Mouse (Mus musculus) small intestine, adult 2 months (tissue): ENCODE measurements at regions not wholly inside any gene's neighbourhood (a gene's known extent, or its start where the extent isn't known, plus 50 kb on each side); places are given as distances from the start of the nearest gene placed in this dataset.
A peak's percentile ranks its signal among the peaks of the same experiment; 100 is the strongest.

Source experiments
- H3K27ac ChIP-seq: fragments of 200-500 bp; 2 replicates; pipeline ENCODE4 v1.5.1; 2012; ENCODE audit warnings: low read depth, low read length, control low read depth, inconsistent platforms; ENCODE audit not compliant: insufficient read depth
- H3K27me3 ChIP-seq: fragments of 200-500 bp; 2 replicates; pipeline ENCODE4 v1.6.1; 2012; ENCODE audit warnings: mild to moderate bottlenecking, moderate library complexity, low read length, inconsistent platforms; ENCODE audit not compliant: control insufficient read depth, insufficient read depth
- H3K36me3 ChIP-seq: fragments of 200-500 bp; 2 replicates; pipeline ENCODE4 v1.6.1; 2012; ENCODE audit warnings: mild to moderate bottlenecking, low read length, control low read depth, inconsistent platforms; ENCODE audit not compliant: control insufficient read depth, insufficient read depth
- H3K4me1 ChIP-seq: fragments of 200-500 bp; 2 replicates; pipeline ENCODE4 v1.6.1; 2012; ENCODE audit warnings: low read length, inconsistent platforms, mixed read lengths; ENCODE audit not compliant: control insufficient read depth, insufficient read depth, insufficient read length
- H3K4me3 ChIP-seq: fragments of 200-500 bp; 2 replicates; pipeline ENCODE4 v1.5.1; 2012; ENCODE audit warnings: low read depth, mild to moderate bottlenecking, control low read depth, inconsistent platforms, low read length, moderate library complexity
- CTCF ChIP-seq: fragments of 200-500 bp; IDR thresholded peaks from 2 replicates; pipeline ENCODE4 v1.5.1; 2012; ENCODE audit warnings: low read depth, mild to moderate bottlenecking, control low read depth, inconsistent platforms, low read length, moderate library complexity, mixed read lengths; ENCODE audit not compliant: insufficient replicate concordance, insufficient read length; ENCODE audit errors: extremely low read depth
- POLR2A ChIP-seq: fragments of 200-500 bp; IDR thresholded peaks from 2 replicates; pipeline ENCODE4 v1.6.1; 2012; ENCODE audit warnings: low read depth, mild to moderate bottlenecking, control low read depth, inconsistent platforms, low read length, moderate library complexity
- WGBS: fragments of 180-500 bp; shearing (Covaris S2); methylation state at CpG from one replicate; pipeline ENCODE4 v1.1.7; 2018; 5-methylcytosine and 5-hydroxymethylcytosine counted together

DNA sequence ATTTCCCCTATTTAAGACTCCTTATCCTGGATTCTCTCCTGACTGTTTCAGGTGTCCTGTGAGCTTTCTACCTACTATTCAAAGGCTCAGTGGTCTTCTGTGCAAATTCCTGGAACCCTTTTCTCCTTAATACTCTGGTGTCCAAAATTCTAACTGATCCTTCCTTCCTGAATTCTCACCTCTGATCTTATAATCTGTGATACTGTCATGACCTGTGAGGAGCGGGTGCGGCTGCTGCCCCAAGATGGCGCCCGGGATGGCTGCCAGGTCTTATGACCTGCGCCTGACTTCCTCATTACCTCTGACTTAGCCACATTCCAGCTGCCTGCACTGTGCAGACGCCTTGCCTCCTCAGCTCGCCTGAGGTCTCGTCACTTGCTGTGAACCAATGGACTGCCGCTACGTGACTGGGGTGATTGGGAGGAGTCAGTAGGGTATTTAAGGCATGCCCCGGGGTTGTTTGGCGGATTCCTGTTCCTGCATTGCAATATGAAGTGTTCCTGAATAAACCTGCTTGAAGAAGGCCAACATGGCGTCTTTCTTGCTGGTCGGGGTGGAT is 131.2 kb downstream of the Ptbp2 start:
- no peak overlapping the region for H3K4me3 ChIP-seq
- WGBS, result 91% methylated on average over 14 of the region's 14 CpGs
- TF ChIP-seq POLR2A, result no peak
- TF ChIP-seq CTCF, result no peak
- no peaks in the 10 kb centered on the region for H3K4me1 ChIP-seq
- no peaks in the 10 kb centered on the region for H3K27me3 ChIP-seq
- no peak overlapping the region for H3K27ac ChIP-seq
- no peaks in the 10 kb centered on the region for H3K36me3 ChIP-seq

DNA sequence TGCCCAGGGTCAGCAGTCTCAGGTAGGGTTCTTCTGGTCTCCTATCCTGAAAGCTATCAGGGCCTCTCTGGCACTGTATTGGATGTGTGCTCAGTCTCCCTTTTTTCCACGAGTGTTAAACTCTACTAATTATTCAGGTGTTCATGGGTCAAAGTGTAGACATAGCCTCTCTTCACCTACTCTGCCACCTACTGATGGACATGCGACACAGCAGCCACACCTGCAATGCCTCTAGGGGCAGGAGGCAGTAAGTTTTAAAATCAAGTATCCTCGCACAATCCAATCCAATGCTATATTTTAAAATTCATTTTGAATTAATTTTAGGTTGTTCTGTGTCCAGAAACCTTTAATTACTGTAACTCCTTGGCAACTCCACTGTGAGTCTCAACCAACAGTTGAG is 145.6 kb downstream of the Ptbp2 start:
- 57% methylated on average over 3 of the region's 3 CpGs for WGBS
- TF ChIP-seq CTCF, result peak; percentile 32; the same call in 1 of the 2 replicates
- no peak for TF ChIP-seq POLR2A

DNA sequence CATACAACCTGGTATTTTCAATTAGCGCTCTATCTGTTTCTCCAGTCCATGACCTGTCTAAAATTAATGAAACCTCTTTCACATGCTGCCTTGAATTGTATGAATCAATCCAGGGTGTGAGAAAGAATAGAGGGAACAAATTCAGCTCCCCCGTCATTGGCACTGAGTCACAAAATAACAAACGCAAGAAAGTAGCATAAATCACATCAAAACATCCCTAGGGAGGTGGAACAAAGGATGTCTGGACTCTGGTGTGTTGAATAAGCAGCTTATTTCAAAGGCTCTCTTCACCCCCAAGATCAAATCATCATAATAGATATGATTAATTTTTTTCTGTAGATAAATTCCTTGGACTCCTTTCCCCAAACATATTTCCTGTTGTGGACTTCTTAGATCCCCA is 148.6 kb downstream of the Ptbp2 start:
- no peaks in the 10 kb centered on the region for H3K27me3 ChIP-seq
- H3K27ac ChIP-seq, result no peak overlapping the region
- H3K36me3 ChIP-seq, result no peaks in the 10 kb centered on the region
- no peaks in the 10 kb centered on the region for H3K4me1 ChIP-seq
- WGBS, result 79% methylated on average over 3 of the region's 3 CpGs
- no peak overlapping the region for H3K4me3 ChIP-seq
- TF ChIP-seq POLR2A (no peak), CTCF (no peak)

More for the DNA sequence above, 145.6 kb downstream of the Ptbp2 start:
- Histone ChIP-seq H3K27me3 (no peaks in the 10 kb centered on the region), H3K27ac (no peak overlapping the region), H3K36me3 (no peaks in the 10 kb centered on the region), H3K4me3 (no peak overlapping the region), H3K4me1 (no peaks in the 10 kb centered on the region)

DNA sequence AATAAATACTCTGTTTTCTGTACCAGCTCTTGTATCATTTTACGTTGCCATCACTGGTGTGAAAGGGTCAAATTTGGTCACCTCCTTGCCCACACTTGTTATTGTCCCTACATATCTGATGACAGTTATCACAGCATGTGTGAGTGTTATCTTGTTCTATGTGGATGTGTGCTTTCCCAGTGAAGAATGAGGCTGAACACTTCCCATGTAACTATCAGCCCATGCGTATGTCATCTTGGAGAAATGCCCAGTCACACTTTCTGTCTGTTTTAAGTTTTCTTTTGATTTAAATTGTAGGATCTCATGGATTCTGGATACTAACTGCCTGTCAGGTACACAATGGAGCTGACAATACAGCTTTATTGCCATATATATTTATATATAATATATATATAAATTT is 150.8 kb downstream of the Ptbp2 start:
- TF ChIP-seq POLR2A, result no peak
- no peak for TF ChIP-seq CTCF
- H3K4me3 ChIP-seq, result no peak overlapping the region
- WGBS, result 88% methylated on average over 2 of the region's 2 CpGs
- H3K27me3 ChIP-seq, result no peaks in the 10 kb centered on the region
- H3K36me3 ChIP-seq, result no peaks in the 10 kb centered on the region
- no peaks in the 10 kb centered on the region for H3K4me1 ChIP-seq
- no peak overlapping the region for H3K27ac ChIP-seq

DNA sequence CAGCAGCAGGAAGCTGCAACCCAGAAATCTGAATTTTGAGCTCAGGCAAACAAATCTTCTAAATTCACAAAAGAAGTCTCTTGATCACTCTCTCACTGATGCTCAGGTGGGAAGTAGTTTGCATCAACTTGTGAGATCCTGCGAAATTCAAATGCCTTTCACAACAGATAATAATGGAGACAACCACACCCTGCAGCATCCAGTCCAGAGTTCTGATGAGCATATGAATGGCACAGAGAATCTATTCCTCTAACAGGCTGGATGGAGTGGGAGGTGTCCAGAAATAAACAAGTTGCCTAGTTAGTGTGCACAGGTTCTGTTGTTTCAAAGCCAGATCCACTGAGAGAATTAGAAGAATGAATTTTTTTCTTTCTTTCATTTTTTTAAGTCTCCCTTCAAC is 178.2 kb downstream of the Ptbp2 start:
- H3K27ac ChIP-seq, result no peak overlapping the region
- H3K4me3 ChIP-seq, result no peak overlapping the region
- no peaks in the 10 kb centered on the region for H3K36me3 ChIP-seq
- WGBS, result 70% methylated on average over 1 of the region's 1 CpGs
- no peaks in the 10 kb centered on the region for H3K4me1 ChIP-seq
- no peaks in the 10 kb centered on the region for H3K27me3 ChIP-seq
- TF ChIP-seq CTCF, result no peak
- TF ChIP-seq POLR2A, result no peak

DNA sequence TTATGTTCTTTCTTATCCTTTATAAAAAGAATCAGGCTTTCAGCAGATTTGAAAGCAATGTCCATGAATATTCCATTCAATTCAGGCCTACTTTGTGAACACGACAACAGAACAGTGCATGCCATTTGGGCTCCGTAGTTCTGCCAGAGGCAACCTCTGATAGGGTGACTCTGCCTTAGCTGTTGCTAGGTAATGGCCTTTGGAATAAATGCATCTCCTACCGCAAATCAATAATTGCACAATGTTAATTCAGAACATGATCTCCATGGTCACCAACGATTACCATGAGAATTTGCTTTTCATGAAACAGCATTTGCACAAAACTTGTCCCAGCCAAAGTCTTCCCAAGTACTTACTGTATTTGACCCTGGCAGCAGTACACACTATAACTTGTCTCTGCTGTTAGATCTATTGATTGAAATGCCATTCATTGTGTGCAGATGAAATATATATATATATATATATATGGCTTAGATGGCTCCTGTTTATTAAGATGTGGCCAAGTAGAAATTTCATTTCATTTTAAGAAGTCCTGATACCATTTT is 195.3 kb downstream of the Ptbp2 start:
- no peak overlapping the region for H3K4me3 ChIP-seq
- H3K4me1 ChIP-seq, result no peaks in the 10 kb centered on the region
- WGBS, result 83% methylated on average over 4 of the region's 4 CpGs
- H3K27ac ChIP-seq, result no peak overlapping the region
- TF ChIP-seq POLR2A (no peak), CTCF (no peak)
- H3K36me3 ChIP-seq, result no peaks in the 10 kb centered on the region
- no peaks in the 10 kb centered on the region for H3K27me3 ChIP-seq

DNA sequence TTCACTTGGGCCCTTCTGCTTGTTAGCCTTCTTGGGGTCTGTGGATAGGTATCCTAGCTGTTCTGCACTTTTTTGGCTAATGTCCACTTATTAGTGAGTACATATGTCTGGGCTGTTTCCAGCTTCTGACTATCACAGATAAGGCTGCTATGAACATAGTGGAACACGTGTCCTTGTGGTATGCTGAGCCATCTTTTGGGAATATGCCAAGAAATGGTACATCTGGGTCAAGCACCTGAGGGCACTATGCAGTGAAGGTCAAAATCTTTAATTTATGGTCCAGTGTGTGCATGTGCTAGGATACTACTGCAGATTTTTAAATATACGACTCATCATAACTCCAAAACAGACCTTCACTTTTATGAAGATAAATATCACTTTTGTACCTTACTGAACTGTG is 196.3 kb downstream of the Ptbp2 start:
- no peak overlapping the region for H3K27ac ChIP-seq
- 64% methylated on average over 2 of the region's 2 CpGs for WGBS
- TF ChIP-seq POLR2A (no peak), CTCF (no peak)
- H3K4me1 ChIP-seq, result no peaks in the 10 kb centered on the region
- H3K4me3 ChIP-seq, result no peak overlapping the region
- no peaks in the 10 kb centered on the region for H3K27me3 ChIP-seq
- H3K36me3 ChIP-seq, result no peaks in the 10 kb centered on the region

DNA sequence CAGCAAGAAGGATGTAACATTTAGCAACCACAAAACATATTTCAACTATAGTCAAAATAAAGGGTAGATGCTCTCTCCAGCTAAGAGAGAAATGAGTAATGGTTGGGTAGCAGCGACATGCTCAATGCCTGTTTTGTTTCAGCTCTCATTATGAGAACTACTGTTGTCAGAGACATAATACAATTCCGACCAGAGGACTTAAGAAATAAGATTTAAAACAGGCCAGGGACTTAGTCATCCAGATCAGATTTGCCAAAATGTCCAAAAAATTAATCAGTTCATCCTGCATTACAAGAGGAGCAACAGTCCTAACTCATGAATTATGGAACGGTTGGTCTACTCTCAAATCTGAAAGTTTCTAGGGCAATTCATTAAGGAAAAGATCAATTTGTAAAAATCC is 208.8 kb downstream of the Ptbp2 start:
- no peaks in the 10 kb centered on the region for H3K36me3 ChIP-seq
- TF ChIP-seq CTCF, result no peak
- TF ChIP-seq POLR2A, result no peak
- WGBS, result 75% methylated on average over 3 of the region's 3 CpGs

More for the DNA sequence above, 208.8 kb downstream of the Ptbp2 start:
- Histone ChIP-seq H3K4me1 (no peaks in the 10 kb centered on the region), H3K4me3 (no peak overlapping the region), H3K27ac (no peak overlapping the region), H3K27me3 (no peaks in the 10 kb centered on the region)
